Mouse (Mus musculus) ES-E14 (cell line): ENCODE results near the gene Cryl1. TPM values are rescaled to one million over a fixed set of nuclear protein-coding genes. Genes with fewer than 3 reads are reported as not detected.

Source experiments
- DNase-seq: peaks from one replicate; pipeline ENCODE4 v3.0.0-alpha.2; 2013; ENCODE audit warnings: low read depth, low spot score
- H3K27ac ChIP-seq: 2 replicates; pipeline ENCODE4 v1.5.1; 2012; ENCODE audit warnings: low read depth, mild to moderate bottlenecking, low read length, moderate library complexity, mixed read lengths; ENCODE audit not compliant: poor library complexity, insufficient read depth, severe bottlenecking
- H3K36me3 ChIP-seq: 2 replicates; pipeline ENCODE4 v1.6.1; 2012; ENCODE audit warnings: mild to moderate bottlenecking, low read length, moderate library complexity, mixed read lengths; ENCODE audit not compliant: control insufficient read depth, poor library complexity, insufficient read depth, severe bottlenecking
- H3K4me1 ChIP-seq, 2 experiments: fragments of 150-350 bp in 1 of 2; sonication (generic) in 1 of 2; 2 replicates each; pipeline ENCODE4 v1.6.1; 2012; ENCODE audit warnings: low read length in 2 of 2, mild to moderate bottlenecking in 1 of 2, mixed read lengths in 1 of 2; ENCODE audit not compliant: control insufficient read depth in 2 of 2, insufficient read depth in 2 of 2, poor library complexity in 1 of 2
- H3K4me3 ChIP-seq, 2 experiments: fragments of 150-350 bp in 1 of 2; sonication (generic) in 1 of 2; 2 replicates each; pipeline ENCODE4 v1.5.1; 2012; ENCODE audit warnings: low read length in 2 of 2, low read depth in 1 of 2, mild to moderate bottlenecking in 1 of 2, mixed read lengths in 1 of 2; ENCODE audit not compliant: insufficient read depth in 1 of 2, poor library complexity in 1 of 2, severe bottlenecking in 1 of 2
- H3K9ac ChIP-seq: 2 replicates; pipeline ENCODE4 v1.6.1; 2012; ENCODE audit warnings: low read depth, mild to moderate bottlenecking, low read length, mixed read lengths; ENCODE audit not compliant: poor library complexity, insufficient read depth, severe bottlenecking
- H3K9me3 ChIP-seq: fragments of 150-350 bp; sonication (generic); 2 replicates; pipeline ENCODE4 v1.6.1; 2012; ENCODE audit warnings: low read depth, mild to moderate bottlenecking, low read length; ENCODE audit not compliant: control insufficient read depth, insufficient read depth
- CHD2 ChIP-seq: IDR thresholded peaks from 2 replicates; pipeline ENCODE4 v1.6.1; 2014; ENCODE audit warnings: mild to moderate bottlenecking, low read depth, low read length, inconsistent platforms
- HCFC1 ChIP-seq: IDR thresholded peaks from 2 replicates; pipeline ENCODE4 v1.6.1; 2012; ENCODE audit warnings: low read length, inconsistent platforms, borderline replicate concordance; ENCODE audit not compliant: insufficient read depth
- MAFK ChIP-seq: IDR thresholded peaks from 2 replicates; pipeline ENCODE4 v1.6.1; 2014; ENCODE audit warnings: mild to moderate bottlenecking, low read depth, low read length, inconsistent platforms; ENCODE audit not compliant: insufficient read depth
- ZC3H11A ChIP-seq: IDR thresholded peaks from 2 replicates; pipeline ENCODE4 v1.6.1; 2012; ENCODE audit warnings: low read depth, mild to moderate bottlenecking, inconsistent platforms, low read length, borderline replicate concordance
- ZNF384 ChIP-seq: IDR thresholded peaks from 2 replicates; pipeline ENCODE4 v1.6.1; 2012; ENCODE audit warnings: low read depth, low read length, inconsistent platforms
- in situ Hi-C, 2 experiments: fragments of 600-800 bp; cut with MboI; formaldehyde crosslinking; loops; one replicate each; pipeline ENCODE4 v1.15.1; 2025; ENCODE audit warnings: low sequenced_read_pairs in 2 of 2, inconsistent platforms in 1 of 2; ENCODE audit not compliant: unreplicated experiment in 2 of 2
- total RNA-seq: library from RNA; depleted of rRNA; stranded (reverse); fragments of 300-350 nt; gene quantifications from 2 replicates; pipeline ENCODE4 v1.2.3, GENCODE M21; 2012

Cryl1 gene
- total RNA-seq, 1 experiment, result 4.1 TPM

DNA sequence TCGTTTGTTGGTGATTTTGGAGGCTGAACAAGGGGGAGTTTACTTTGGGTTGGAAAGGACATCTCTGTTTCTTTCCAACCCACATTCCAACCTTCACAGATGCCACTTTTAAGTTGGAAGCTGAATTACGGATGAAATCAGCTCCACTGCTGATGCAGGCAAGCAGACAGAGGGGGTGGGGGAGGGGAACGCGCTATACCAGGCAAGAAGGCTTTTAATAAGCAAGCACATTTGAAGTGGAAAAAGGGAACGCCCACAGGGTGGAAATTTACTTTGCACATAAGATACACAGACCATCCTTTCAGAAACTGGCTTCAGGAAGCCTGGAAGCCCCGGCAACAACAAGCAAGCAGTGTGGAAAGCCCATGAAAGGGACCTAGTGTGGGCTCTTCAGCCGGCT, 13.8 kb upstream of the Cryl1 start:
- H3K9ac ChIP-seq, result no peak overlapping the region
- no peak overlapping the region for H3K27ac ChIP-seq
- no peak for DNase-seq
- no peaks in the 10 kb centered on the region for H3K9me3 ChIP-seq
- no peak for TF ChIP-seq ZC3H11A
- TF ChIP-seq CHD2, result no peak
- TF ChIP-seq HCFC1, result no peak
- no peak for TF ChIP-seq MAFK
- TF ChIP-seq ZNF384, result no peak
- no peak overlapping the region for H3K4me3 ChIP-seq
- no peaks in the 10 kb centered on the region for H3K36me3 ChIP-seq
- in situ Hi-C loops, result no loop called here
- H3K4me1 ChIP-seq, result peaks cover 0 to 5% of the 10 kb centered on the region in 2 experiments; a peak in 2 of 4 replicates

DNA sequence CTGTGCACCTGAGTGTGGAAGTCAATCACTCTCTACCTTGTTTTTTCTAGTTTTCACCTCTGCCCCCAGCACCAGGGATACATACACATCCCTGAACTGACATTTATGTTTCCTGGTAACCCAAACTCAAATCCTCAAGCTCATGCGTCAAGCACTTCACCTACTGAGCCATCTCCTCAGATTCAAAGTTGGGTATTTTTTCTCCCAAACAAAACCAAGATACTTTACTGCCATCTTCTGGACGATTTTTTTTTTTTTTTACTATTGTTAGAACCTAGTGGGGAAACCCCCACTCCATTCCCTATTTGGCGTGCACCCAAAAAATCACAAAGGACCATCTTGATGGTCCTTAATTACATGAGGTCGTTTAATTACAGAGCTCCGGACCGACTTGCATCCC, 10.8 kb upstream of the Cryl1 start:
- Histone ChIP-seq H3K27ac (no peak overlapping the region), H3K9me3 (no peaks in the 10 kb centered on the region), H3K4me3 (no peak overlapping the region), H3K4me1 (peaks cover 0 to 5% of the 10 kb centered on the region in 2 experiments; a peak in 2 of 4 replicates), H3K9ac (no peak overlapping the region), H3K36me3 (no peaks in the 10 kb centered on the region)
- in situ Hi-C loops, result no loop called here
- no peak for DNase-seq
- TF ChIP-seq ZNF384, result peak; percentile 70
- no peak for TF ChIP-seq CHD2

DNA sequence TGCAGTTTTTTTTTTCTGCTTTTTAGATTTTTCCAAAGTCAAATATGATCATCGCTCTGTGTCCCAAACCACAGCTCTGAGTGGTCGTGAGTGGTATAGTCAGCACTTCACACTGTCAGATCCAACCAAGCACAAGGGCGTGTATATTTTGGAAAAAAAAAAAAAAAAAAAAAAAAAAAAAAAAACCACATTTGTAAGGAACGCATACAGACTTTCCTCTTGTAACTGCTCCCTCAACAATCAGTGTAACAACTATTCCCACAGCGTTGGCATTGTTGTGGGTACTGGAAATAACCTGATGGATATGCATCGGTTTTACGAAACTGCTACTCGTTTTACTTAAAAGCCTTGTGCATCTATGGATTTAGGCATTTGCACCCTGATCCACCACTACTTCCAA, 9.8 kb upstream of the Cryl1 start:
- TF ChIP-seq CHD2 (no peak), ZNF384 (peak; percentile 78; the same call in 1 of the 2 replicates), HCFC1 (no peak)
- H3K9ac ChIP-seq, result no peak overlapping the region
- H3K36me3 ChIP-seq, result no peaks in the 10 kb centered on the region
- H3K4me3 ChIP-seq, result no peak overlapping the region
- DNase-seq, result no peak
- no peak overlapping the region for H3K27ac ChIP-seq
- no peaks in the 10 kb centered on the region for H3K9me3 ChIP-seq
- peaks cover 0 to 5% of the 10 kb centered on the region in 2 experiments; a peak in 2 of 4 replicates for H3K4me1 ChIP-seq
- in situ Hi-C loops, result no loop called here

DNA sequence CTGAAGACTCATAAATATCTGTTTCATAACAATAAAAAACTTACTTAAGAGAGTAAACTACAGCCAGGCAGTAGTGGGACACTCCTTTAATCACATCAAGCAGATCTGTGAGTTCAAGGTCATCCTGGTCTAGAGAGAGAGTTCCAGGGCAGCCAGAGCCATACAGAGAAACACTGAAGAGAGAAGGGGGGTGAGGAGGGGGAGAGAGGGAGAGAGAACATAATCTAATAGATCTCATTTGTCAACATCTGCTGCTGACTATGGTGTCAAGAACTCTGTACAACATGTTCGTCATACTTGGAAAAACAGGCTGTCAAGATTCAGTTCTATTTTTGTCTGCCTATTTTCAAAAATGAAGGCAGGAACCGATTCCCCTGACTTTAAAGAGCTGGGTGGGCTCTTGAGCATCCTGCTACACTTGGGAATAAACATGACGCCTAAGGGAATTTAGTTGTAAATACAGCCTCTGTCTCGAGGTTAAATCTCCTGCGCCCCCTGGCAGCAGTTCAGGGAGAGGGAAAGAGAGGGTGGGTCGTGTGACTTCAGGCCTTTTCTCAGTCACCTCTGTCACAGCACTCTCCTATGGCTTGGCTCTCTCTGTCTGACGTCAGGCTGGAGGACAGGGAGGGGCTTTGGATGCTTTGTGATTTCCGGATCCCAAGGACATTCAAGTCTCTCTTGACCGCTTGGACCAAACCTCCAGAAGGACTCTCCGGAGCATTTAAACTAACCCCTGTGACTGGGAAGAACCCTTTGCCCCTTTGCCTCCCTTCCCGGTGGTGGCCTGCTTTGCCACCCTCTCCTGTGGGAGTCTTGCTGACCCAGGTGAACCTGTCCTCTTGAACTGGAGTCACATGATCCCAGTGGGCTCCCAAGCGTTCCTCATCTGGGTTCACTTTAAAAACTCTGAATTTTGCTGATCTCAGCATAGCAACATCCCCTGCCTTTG, 9.0 kb upstream of the Cryl1 start:
- peaks cover 0 to 5% of the 10 kb centered on the region in 2 experiments; a peak in 2 of 4 replicates for H3K4me1 ChIP-seq
- H3K9ac ChIP-seq, result no peak overlapping the region
- TF ChIP-seq MAFK (peak; percentile 68), ZNF384 (no peak), ZC3H11A (no peak)
- no peak for DNase-seq
- H3K27ac ChIP-seq, result peak overlapping the region; percentile 18; the same call in 1 of the 2 replicates
- in situ Hi-C loops, result no loop called here
- peak overlapping the region in 1 of 2 experiments; percentile 47; a peak in 3 of 4 replicates for H3K4me3 ChIP-seq
- H3K9me3 ChIP-seq, result no peaks in the 10 kb centered on the region
- H3K36me3 ChIP-seq, result no peaks in the 10 kb centered on the region

DNA sequence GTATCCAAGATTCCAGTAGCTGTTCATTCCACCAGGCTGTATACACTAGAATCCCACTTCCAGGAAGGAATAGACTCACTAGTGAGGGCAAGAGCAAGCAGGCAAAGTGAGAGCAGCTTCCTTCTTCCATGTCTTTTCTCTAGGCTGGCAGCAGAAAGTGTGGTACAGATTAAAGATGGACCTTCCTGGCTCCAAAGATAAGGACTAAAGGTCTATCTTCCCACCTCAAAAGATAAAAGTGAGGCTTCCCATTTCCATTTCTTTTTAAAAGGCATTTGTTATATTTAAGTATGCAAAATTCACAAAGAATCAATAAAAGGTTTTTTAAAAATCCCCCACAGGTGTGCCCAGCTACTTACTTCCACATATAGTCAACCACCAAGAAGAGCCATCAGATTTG, 4.5 kb upstream of the Cryl1 start:
- in situ Hi-C loops, result no loop called here

More for the DNA sequence above, 4.5 kb upstream of the Cryl1 start:
- Histone ChIP-seq H3K4me1 (peaks cover 0 to 5% of the 10 kb centered on the region in 2 experiments; a peak in 2 of 4 replicates), H3K27ac (no peak overlapping the region), H3K9ac (no peak overlapping the region), H3K9me3 (no peaks in the 10 kb centered on the region), H3K4me3 (no peak overlapping the region), H3K36me3 (no peaks in the 10 kb centered on the region)
- TF ChIP-seq CHD2 (no peak), MAFK (no peak), HCFC1 (no peak), ZC3H11A (no peak), ZNF384 (no peak)
- DNase-seq, result no peak
